9 mouse cellular contexts compared by ENCODE assay signal in the genomic region with DNA sequence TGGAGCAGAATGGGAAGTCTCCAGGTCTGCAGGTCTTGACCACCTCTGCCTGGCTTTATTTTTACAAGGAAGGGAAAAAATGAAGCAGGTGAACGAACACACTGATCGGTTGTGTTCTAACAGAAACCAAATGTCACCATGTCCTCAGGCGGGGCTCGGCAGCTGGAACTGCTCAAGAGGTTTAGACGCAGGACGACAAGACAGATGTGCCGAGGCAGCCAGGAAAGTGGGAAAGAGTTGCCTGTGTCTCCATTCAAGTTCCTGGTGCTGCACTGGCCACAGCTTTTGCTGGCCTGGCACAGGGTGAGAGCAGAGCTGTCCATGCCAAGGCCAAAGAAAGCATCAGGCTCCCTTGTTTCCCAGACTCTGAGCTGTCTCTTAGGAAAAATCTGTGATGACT.
DNase-seq lines count a peak whose midpoint lies in the region; ATAC-seq and TF ChIP-seq lines count a peak whose summit lies in the region.
"Had no signal": no experiment of that assay in that cellular context is flagged by ENCODE, and none has a peak within 500 bp of the region (broad histone marks: within the 10 kb centered on the region; RNA-seq: fewer than 3 reads in every experiment).

No protein-coding gene starts in this region.

- 15% methylated on average over 7 of the region's 7 CpGs for WGBS in kidney, embryonic 14.5 days
- 66% methylated on average over 7 of the region's 7 CpGs for WGBS in heart, postnatal 0 days

- TF ChIP-seq CTCF in heart, postnatal 0 days (IDR thresholded peaks at IDR 0.05; ENCODE audit: low read depth), result no peak

- no peak for TF ChIP-seq EP300 in heart, postnatal 0 days (IDR thresholded peaks at IDR 0.05; ENCODE audit: low read depth)

- peak overlapping the region; percentile 8; the same call in 1 of the 2 replicates for H3K4me2 ChIP-seq in kidney, embryonic 14.5 days (replicated peaks; ENCODE audit: low read depth, low read length)
- H3K4me2 ChIP-seq in heart, postnatal 0 days (ENCODE audit: low read depth, low read length), result no peak overlapping the region
- H3K4me2 ChIP-seq: midbrain, embryonic 12.5 days had no signal

- H3K27ac ChIP-seq in kidney, embryonic 14.5 days (ENCODE audit: low read depth, low read length), result no peak overlapping the region
- peak overlapping the region; percentile 37; the same call in 1 of the 2 replicates for H3K27ac ChIP-seq in heart, postnatal 0 days (ENCODE audit: low read depth)
- H3K27ac ChIP-seq: midbrain, embryonic 12.5 days had no signal

- no peak overlapping the region for H3K4me3 ChIP-seq in kidney, embryonic 14.5 days (ENCODE audit: low read length)
- H3K4me3 ChIP-seq in heart, postnatal 0 days (ENCODE audit: low read depth, low read length), result no peak overlapping the region
- H3K4me3 ChIP-seq: midbrain, embryonic 12.5 days had no signal

- peaks cover 8% of the 10 kb centered on the region; the same call in 1 of the 2 replicates for H3K4me1 ChIP-seq in kidney, embryonic 14.5 days (ENCODE audit: control insufficient read depth, insufficient read depth, low read length)
- H3K4me1 ChIP-seq in heart, postnatal 0 days (ENCODE audit: control insufficient read depth, insufficient read depth), result peaks cover 5% of the 10 kb centered on the region; the same call in 1 of the 2 replicates
- H3K4me1 ChIP-seq: midbrain, embryonic 12.5 days had no signal

- DNase-seq in kidney, adult 18-20 months, result no peak
- peak; percentile 21 for DNase-seq in embryo, embryonic 9.5 days (ENCODE audit: extremely low spot score)
- DNase-seq in heart, postnatal 0 days (ENCODE audit: low spot score), result no peak
- peak; percentile 40 for DNase-seq in lung, postnatal 14 days
- DNase-seq in thymus, postnatal 14 days, result no peak
- DNase-seq in right cerebral cortex, postnatal 14 days, result no peak
- DNase-seq in spleen, postnatal 4 days (ENCODE audit: low spot score in 2 of 2), result no peak

- H3K9me3 ChIP-seq in kidney, embryonic 14.5 days (ENCODE audit: control insufficient read depth, low read length), result no peaks in the 10 kb centered on the region
- H3K9me3 ChIP-seq in heart, postnatal 0 days (replicated peaks; ENCODE audit: control insufficient read depth, low read length), result no peaks in the 10 kb centered on the region
- H3K9me3 ChIP-seq: midbrain, embryonic 12.5 days had no signal

- no peak for ATAC-seq in kidney, embryonic 14.5 days (ENCODE audit: low FRiP score, low TSS enrichment)
- peak; percentile 14; the same call in 1 of the 2 replicates for ATAC-seq in heart, postnatal 0 days (ENCODE audit: insufficient read depth, low read depth)

- H3K9ac ChIP-seq in kidney, embryonic 14.5 days (ENCODE audit: low read depth, low read length), result no peak overlapping the region
- no peak overlapping the region for H3K9ac ChIP-seq in heart, postnatal 0 days (replicated peaks; ENCODE audit: low read depth, low read length)
- H3K9ac ChIP-seq: midbrain, embryonic 12.5 days had no signal

- H3K36me3 ChIP-seq in kidney, embryonic 14.5 days (ENCODE audit: control insufficient read depth, insufficient read depth, low read length), result no peaks in the 10 kb centered on the region
- H3K36me3 ChIP-seq in heart, postnatal 0 days (replicated peaks; ENCODE audit: control insufficient read depth, insufficient read depth, low read length), result no peaks in the 10 kb centered on the region
- H3K36me3 ChIP-seq: midbrain, embryonic 12.5 days had no signal

- no peaks in the 10 kb centered on the region for H3K27me3 ChIP-seq in kidney, embryonic 14.5 days (ENCODE audit: control insufficient read depth, insufficient read depth, low read length)
- H3K27me3 ChIP-seq in heart, postnatal 0 days (ENCODE audit: control insufficient read depth, insufficient read depth, low read length), result peaks cover 9% of the 10 kb centered on the region; the same call in 1 of the 2 replicates
- H3K27me3 ChIP-seq: midbrain, embryonic 12.5 days had no signal

Comparison
In these comparisons a context has a peak if more than half of its experiments do, and no peak if none do; other contexts are left out.
1. DNase-seq: peak in embryo, embryonic 9.5 days (single experiment) and lung, postnatal 14 days (single experiment); none in kidney, adult 18-20 months (single experiment), heart, postnatal 0 days (single experiment), thymus, postnatal 14 days (single experiment), right cerebral cortex, postnatal 14 days (single experiment) and spleen, postnatal 4 days (0 of 2).